Mouse (Mus musculus) megakaryocyte, embryonic 14.5 days (primary cell): ENCODE data around the gene Kif21a. TPM values are rescaled to one million over a fixed set of nuclear protein-coding genes. Genes with fewer than 3 reads are reported as not detected.

Source experiments
- H3K27me3 ChIP-seq: replicated peaks from 2 replicates; pipeline ENCODE3; 2012; ENCODE audit warnings: inconsistent platforms
- H3K36me3 ChIP-seq: replicated peaks from 2 replicates; pipeline ENCODE3; 2012; ENCODE audit warnings: low read length, inconsistent platforms, mixed read lengths
- H3K4me1 ChIP-seq: 2 replicates; pipeline ENCODE4 v1.6.1; 2012; ENCODE audit warnings: inconsistent platforms
- H3K4me3 ChIP-seq: replicated peaks from 2 replicates; pipeline ENCODE3; 2012; ENCODE audit warnings: moderate library complexity, mild to moderate bottlenecking, inconsistent platforms
- H3K9me3 ChIP-seq: 2 replicates; pipeline ENCODE4 v1.6.1; 2012; ENCODE audit warnings: inconsistent platforms
- FLI1 ChIP-seq: IDR thresholded peaks from 2 replicates; pipeline ENCODE4 v1.6.1; 2012; ENCODE audit warnings: low read length, inconsistent platforms, mixed read lengths
- GATA1 ChIP-seq: IDR thresholded peaks from 3 replicates; pipeline ENCODE4 v1.6.1; 2012; ENCODE audit warnings: mixed read lengths, low read length, inconsistent platforms, borderline replicate concordance
- polyA plus RNA-seq: library from polyadenylated mRNA; stranded (reverse); fragments of >175 nt; gene quantifications from 2 replicates; pipeline ENCODE4 v1.2.3, GENCODE M21; 2012; ENCODE audit warnings: low replicate concordance; ENCODE audit not compliant: insufficient read depth

Kif21a gene
- polyA plus RNA-seq, 1 experiment: not detected

GRCm38 (mm10) chr15:91056176-91056865, 6.6 kb upstream of the Kif21a start:
- TF ChIP-seq FLI1: no peak
- no peak for TF ChIP-seq GATA1
- 0 out of 2 replicates have a peak, but pooled peaks cover 7% of the 10 kb centered on the region for H3K9me3 ChIP-seq

GRCm38 (mm10) chr15:91048951-91049495, 725 bp downstream of the Kif21a start:
- no peak for TF ChIP-seq FLI1
- TF ChIP-seq GATA1: no peak
- H3K9me3 ChIP-seq: peaks cover 2% of the 10 kb centered on the region; the same call in 1 of the 2 replicates
- peak overlapping the region; percentile 93 for H3K4me3 ChIP-seq
- H3K36me3 ChIP-seq: no peaks in the 10 kb centered on the region
- H3K27me3 ChIP-seq: peaks cover 23% of the 10 kb centered on the region
- H3K4me1 ChIP-seq: peaks cover 14% of the 10 kb centered on the region

More at GRCm38 (mm10) chr15:91056176-91056865, 6.6 kb upstream of the Kif21a start:
- Histone ChIP-seq H3K36me3 (no peaks in the 10 kb centered on the region), H3K4me3 (no peak overlapping the region), H3K27me3 (no peaks in the 10 kb centered on the region), H3K4me1 (no peaks in the 10 kb centered on the region)

GRCm38 (mm10) chr15:91047627-91048026, 2.1 kb downstream of the Kif21a start:
- peaks cover 2% of the 10 kb centered on the region; the same call in 1 of the 2 replicates for H3K9me3 ChIP-seq
- TF ChIP-seq GATA1 (no peak), FLI1 (no peak)
- H3K4me3 ChIP-seq: no peak overlapping the region
- H3K27me3 ChIP-seq: peaks cover 23% of the 10 kb centered on the region
- no peaks in the 10 kb centered on the region for H3K36me3 ChIP-seq
- peaks cover 14% of the 10 kb centered on the region for H3K4me1 ChIP-seq

GRCm38 (mm10) chr15:91046506-91046905, 3.2 kb downstream of the Kif21a start:
- Histone ChIP-seq H3K27me3 (peaks cover 23% of the 10 kb centered on the region), H3K4me3 (no peak overlapping the region), H3K9me3 (peaks cover 2% of the 10 kb centered on the region; the same call in 1 of the 2 replicates), H3K4me1 (peaks cover 14% of the 10 kb centered on the region), H3K36me3 (no peaks in the 10 kb centered on the region)
- TF ChIP-seq FLI1 (no peak), GATA1 (no peak)

- no peak for TF ChIP-seq GATA1
- Histone ChIP-seq H3K27me3 (no peaks in the 10 kb centered on the region), H3K4me3 (no peak overlapping the region), H3K36me3 (no peaks in the 10 kb centered on the region), H3K9me3 (peaks cover 2% of the 10 kb centered on the region; the same call in 1 of the 2 replicates), H3K4me1 (no peaks in the 10 kb centered on the region)
These were observed 6.5 kb downstream of the Kif21a start for GRCm38 (mm10) chr15:91043263-91043662.

GRCm38 (mm10) chr15:91038860-91039259, 10.9 kb downstream of the Kif21a start:
- Histone ChIP-seq H3K4me1 (no peaks in the 10 kb centered on the region), H3K9me3 (no peaks in the 10 kb centered on the region), H3K27me3 (no peaks in the 10 kb centered on the region), H3K36me3 (no peaks in the 10 kb centered on the region), H3K4me3 (no peak overlapping the region)
- TF ChIP-seq GATA1: no peak
- TF ChIP-seq FLI1: no peak

GRCm38 (mm10) chr15:91034090-91034489, 15.7 kb downstream of the Kif21a start:
- TF ChIP-seq FLI1 (no peak), GATA1 (no peak)
- no peaks in the 10 kb centered on the region for H3K27me3 ChIP-seq
- no peak overlapping the region for H3K4me3 ChIP-seq
- no peaks in the 10 kb centered on the region for H3K36me3 ChIP-seq
- H3K9me3 ChIP-seq: peaks cover 4% of the 10 kb centered on the region; the same call in 1 of the 2 replicates
- no peaks in the 10 kb centered on the region for H3K4me1 ChIP-seq

GRCm38 (mm10) chr15:91033529-91033928, 16.2 kb downstream of the Kif21a start:
- no peak overlapping the region for H3K4me3 ChIP-seq
- peaks cover 10% of the 10 kb centered on the region for H3K9me3 ChIP-seq
- H3K4me1 ChIP-seq: no peaks in the 10 kb centered on the region
- no peaks in the 10 kb centered on the region for H3K36me3 ChIP-seq
- TF ChIP-seq FLI1 (no peak), GATA1 (no peak)
- no peaks in the 10 kb centered on the region for H3K27me3 ChIP-seq

GRCm38 (mm10) chr15:91028962-91029361, 20.8 kb downstream of the Kif21a start:
- Histone ChIP-seq H3K27me3 (no peaks in the 10 kb centered on the region), H3K4me3 (no peak overlapping the region)
- TF ChIP-seq FLI1 (no peak), GATA1 (no peak)

GRCm38 (mm10) chr15:91028494-91028893, 21.3 kb downstream of the Kif21a start:
- H3K4me1 ChIP-seq: no peaks in the 10 kb centered on the region
- no peaks in the 10 kb centered on the region for H3K36me3 ChIP-seq
- TF ChIP-seq FLI1 (no peak), GATA1 (no peak)
- H3K27me3 ChIP-seq: no peaks in the 10 kb centered on the region
- peaks cover 16% of the 10 kb centered on the region for H3K9me3 ChIP-seq
- H3K4me3 ChIP-seq: no peak overlapping the region

More at GRCm38 (mm10) chr15:91028962-91029361, 20.8 kb downstream of the Kif21a start:
- no peaks in the 10 kb centered on the region for H3K4me1 ChIP-seq
- no peaks in the 10 kb centered on the region for H3K36me3 ChIP-seq
- H3K9me3 ChIP-seq: peaks cover 16% of the 10 kb centered on the region
